Mouse (Mus musculus) kidney, adult 8-10 months (tissue): ENCODE data around the gene Dyrk1a.

ENCODE experiments used
- DNase-seq, 2 experiments: peaks; one replicate each; pipeline ENCODE4 v3.0.0; 2022

The Dyrk1a gene

GRCm38 (mm10) chr16:94559782-94560181, 10.0 kb upstream of the Dyrk1a start:
- no peak for DNase-seq

GRCm38 (mm10) chr16:94560618-94561017, 9.2 kb upstream of the Dyrk1a start:
- DNase-seq, result no peak

- no peak for DNase-seq
Observed at GRCm38 (mm10) chr16:94566124-94566523, 3.7 kb upstream of the Dyrk1a start.

GRCm38 (mm10) chr16:94566834-94567585, 2.8 kb upstream of the Dyrk1a start:
- DNase-seq, result no peak

- DNase-seq, result no peak
Observed at GRCm38 (mm10) chr16:94567751-94568150, 2.1 kb upstream of the Dyrk1a start.

GRCm38 (mm10) chr16:94568335-94569228, 1.2 kb upstream of the Dyrk1a start:
- peak; percentile 77 to 78 for DNase-seq

- peak; percentile 62 to 68 for DNase-seq
Observed at GRCm38 (mm10) chr16:94570361-94571041, 691 bp downstream of the Dyrk1a start.

GRCm38 (mm10) chr16:94571111-94571993, 1.5 kb downstream of the Dyrk1a start:
- no peak for DNase-seq

GRCm38 (mm10) chr16:94572422-94572821, 2.6 kb downstream of the Dyrk1a start:
- DNase-seq, result no peak

GRCm38 (mm10) chr16:94574025-94574717, 4.4 kb downstream of the Dyrk1a start:
- DNase-seq, result no peak

- no peak for DNase-seq
Observed at GRCm38 (mm10) chr16:94574718-94575094, 4.9 kb downstream of the Dyrk1a start.

- no peak for DNase-seq
Observed at GRCm38 (mm10) chr16:94575757-94576156, 5.9 kb downstream of the Dyrk1a start.

GRCm38 (mm10) chr16:94579348-94579747, 9.5 kb downstream of the Dyrk1a start:
- no peak for DNase-seq

- no peak for DNase-seq
Observed at GRCm38 (mm10) chr16:94580844-94581405, 11.1 kb downstream of the Dyrk1a start.

GRCm38 (mm10) chr16:94586349-94586990, 16.7 kb downstream of the Dyrk1a start:
- DNase-seq, result no peak

- DNase-seq, result no peak
Observed at GRCm38 (mm10) chr16:94587461-94587860, 17.7 kb downstream of the Dyrk1a start.

GRCm38 (mm10) chr16:94588171-94588570, 18.4 kb downstream of the Dyrk1a start:
- no peak for DNase-seq

- no peak for DNase-seq
Observed at GRCm38 (mm10) chr16:94588974-94589373, 19.2 kb downstream of the Dyrk1a start.

- DNase-seq, result no peak
Observed at GRCm38 (mm10) chr16:94589648-94590047, 19.8 kb downstream of the Dyrk1a start.

- no peak for DNase-seq
Observed at GRCm38 (mm10) chr16:94590214-94590613, 20.4 kb downstream of the Dyrk1a start.

GRCm38 (mm10) chr16:94590977-94591376, 21.2 kb downstream of the Dyrk1a start:
- no peak for DNase-seq
